Mouse (Mus musculus) megakaryocyte, embryonic 14.5 days (primary cell): ENCODE measurements around the gene Plk2. TPM values are rescaled to one million over a fixed set of nuclear protein-coding genes. Genes with fewer than 3 reads are reported as not detected.

ENCODE experiments used
- H3K27me3 ChIP-seq: replicated peaks from 2 replicates; pipeline ENCODE3; 2012; ENCODE audit warnings: inconsistent platforms
- H3K36me3 ChIP-seq: replicated peaks from 2 replicates; pipeline ENCODE3; 2012; ENCODE audit warnings: low read length, inconsistent platforms, mixed read lengths
- H3K4me1 ChIP-seq: 2 replicates; pipeline ENCODE4 v1.6.1; 2012; ENCODE audit warnings: inconsistent platforms
- H3K4me3 ChIP-seq: replicated peaks from 2 replicates; pipeline ENCODE3; 2012; ENCODE audit warnings: moderate library complexity, mild to moderate bottlenecking, inconsistent platforms
- H3K9me3 ChIP-seq: 2 replicates; pipeline ENCODE4 v1.6.1; 2012; ENCODE audit warnings: inconsistent platforms
- FLI1 ChIP-seq: IDR thresholded peaks from 2 replicates; pipeline ENCODE4 v1.6.1; 2012; ENCODE audit warnings: low read length, inconsistent platforms, mixed read lengths
- GATA1 ChIP-seq: IDR thresholded peaks from 3 replicates; pipeline ENCODE4 v1.6.1; 2012; ENCODE audit warnings: mixed read lengths, low read length, inconsistent platforms, borderline replicate concordance
- polyA plus RNA-seq: library from polyadenylated mRNA; stranded (reverse); fragments of >175 nt; gene quantifications from 2 replicates; pipeline ENCODE4 v1.2.3, GENCODE M21; 2012; ENCODE audit warnings: low replicate concordance; ENCODE audit not compliant: insufficient read depth

Gene Plk2
- polyA plus RNA-seq, 1 experiment, result 4.6 TPM

DNA sequence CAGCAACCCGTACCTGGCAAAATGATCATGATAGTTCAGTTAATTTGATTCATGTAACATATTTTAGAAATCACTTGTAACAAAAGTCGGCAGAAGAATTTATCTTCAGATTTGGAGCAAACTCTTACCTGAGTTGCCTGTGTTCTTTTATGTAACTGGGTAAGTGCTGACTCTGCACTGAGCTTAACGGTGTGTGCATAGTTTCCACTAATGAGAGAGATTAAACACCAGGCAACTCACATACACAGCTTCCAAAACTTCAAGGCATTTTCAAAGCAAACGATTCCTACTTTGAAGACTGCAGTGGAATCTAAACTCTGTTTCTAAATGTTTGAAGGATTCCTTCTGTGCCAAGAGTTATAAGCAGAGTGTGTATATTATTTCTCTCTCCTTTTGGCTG lies 49.5 kb downstream of the Plk2 start:
- no peaks in the 10 kb centered on the region for H3K9me3 ChIP-seq
- no peak overlapping the region for H3K4me3 ChIP-seq
- TF ChIP-seq FLI1 (no peak), GATA1 (no peak)
- H3K27me3 ChIP-seq, result peaks cover 1% of the 10 kb centered on the region
- H3K4me1 ChIP-seq, result no peaks in the 10 kb centered on the region
- no peaks in the 10 kb centered on the region for H3K36me3 ChIP-seq

DNA sequence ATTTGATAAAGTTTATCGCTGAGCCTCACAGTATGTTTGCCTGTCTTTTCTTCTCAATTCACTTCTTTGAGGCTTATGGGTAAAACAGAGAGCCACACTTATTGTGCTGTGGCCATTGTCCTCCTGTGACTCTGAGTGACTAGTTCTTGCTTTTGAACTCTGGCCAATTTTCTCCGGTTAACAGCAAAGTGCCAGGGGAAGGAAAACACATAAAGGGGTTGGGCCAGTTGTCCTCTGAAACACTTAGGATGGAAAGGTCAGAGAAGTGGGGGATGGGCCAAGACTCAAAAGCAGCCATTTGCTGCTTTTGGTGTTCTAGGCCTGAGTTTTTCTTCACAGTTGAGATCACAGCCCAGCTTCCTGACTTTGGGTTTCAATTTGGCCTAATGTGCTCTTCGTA lies 50.0 kb downstream of the Plk2 start:
- Histone ChIP-seq H3K36me3 (no peaks in the 10 kb centered on the region), H3K4me3 (no peak overlapping the region), H3K4me1 (no peaks in the 10 kb centered on the region), H3K9me3 (no peaks in the 10 kb centered on the region), H3K27me3 (peaks cover 1% of the 10 kb centered on the region)
- TF ChIP-seq GATA1 (no peak), FLI1 (no peak)

DNA sequence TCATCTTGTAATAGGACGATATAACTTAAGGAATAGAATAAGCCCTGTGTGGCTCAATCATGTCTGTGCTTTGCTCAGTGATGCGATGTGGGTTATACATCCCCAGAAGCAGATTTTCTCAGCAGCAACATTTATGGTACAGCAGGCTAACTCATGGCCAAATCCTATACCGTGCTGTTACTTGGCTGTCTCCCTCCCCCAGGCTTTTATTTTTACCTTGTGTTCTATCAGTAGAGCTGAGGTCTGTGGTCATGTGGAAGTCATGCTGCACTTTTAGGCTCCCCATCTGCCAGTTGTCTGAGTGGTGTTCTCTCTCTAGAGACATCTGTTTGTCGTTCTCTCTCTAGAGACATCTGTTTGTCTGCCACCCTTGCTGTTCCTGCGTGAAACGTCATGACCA lies 51.6 kb downstream of the Plk2 start:
- no peak for TF ChIP-seq FLI1
- TF ChIP-seq GATA1, result no peak
- H3K9me3 ChIP-seq, result no peaks in the 10 kb centered on the region
- H3K27me3 ChIP-seq, result peaks cover 1% of the 10 kb centered on the region
- H3K36me3 ChIP-seq, result no peaks in the 10 kb centered on the region
- no peak overlapping the region for H3K4me3 ChIP-seq
- H3K4me1 ChIP-seq, result no peaks in the 10 kb centered on the region

DNA sequence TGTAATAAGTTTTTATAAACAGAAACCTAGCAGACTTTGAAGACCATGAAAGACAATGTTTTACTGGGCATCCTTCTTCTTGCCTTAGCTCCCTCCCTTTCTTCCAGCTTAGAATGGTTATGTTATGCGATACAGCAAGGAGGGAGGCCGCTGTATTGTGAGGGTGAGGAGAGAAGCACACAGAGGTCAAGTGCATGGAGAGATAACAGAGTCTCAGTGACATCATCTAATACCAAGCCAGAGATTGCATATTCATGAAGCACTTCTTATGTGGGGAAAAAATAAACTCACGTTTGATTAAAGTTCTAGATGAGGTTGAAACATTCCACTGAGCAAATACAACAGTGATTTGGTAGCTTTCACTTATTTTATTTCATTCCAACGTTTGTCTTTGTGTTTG lies 55.2 kb downstream of the Plk2 start:
- H3K9me3 ChIP-seq, result no peaks in the 10 kb centered on the region
- H3K4me1 ChIP-seq, result no peaks in the 10 kb centered on the region
- H3K27me3 ChIP-seq, result peaks cover 1% of the 10 kb centered on the region
- TF ChIP-seq GATA1 (no peak), FLI1 (no peak)
- H3K36me3 ChIP-seq, result no peaks in the 10 kb centered on the region
- H3K4me3 ChIP-seq, result no peak overlapping the region

Other genes starting within 250 kb of the Plk2 start
- not detected in 2 replicates for gene Rab3c, start 114.0 kb upstream of the Plk2 start, polyA plus RNA-seq
- 0.49 TPM in 1 of 2 replicates, not detected in the other for gene Gapt, start 37.8 kb upstream of the Plk2 start, polyA plus RNA-seq